Mouse (Mus musculus) E14TG2a.4 (cell line): ENCODE results near the gene Olfr1254.

ENCODE experiments used
- CTCF ChIP-seq: conservative IDR thresholded peaks from 2 replicates; pipeline ENCODE4 v1.5.1; 2014; ENCODE audit warnings: low read length
- POU5F1 ChIP-seq: IDR thresholded peaks from 2 replicates; pipeline ENCODE4 v1.6.1; 2014; ENCODE audit warnings: low read length, borderline replicate concordance

DNA sequence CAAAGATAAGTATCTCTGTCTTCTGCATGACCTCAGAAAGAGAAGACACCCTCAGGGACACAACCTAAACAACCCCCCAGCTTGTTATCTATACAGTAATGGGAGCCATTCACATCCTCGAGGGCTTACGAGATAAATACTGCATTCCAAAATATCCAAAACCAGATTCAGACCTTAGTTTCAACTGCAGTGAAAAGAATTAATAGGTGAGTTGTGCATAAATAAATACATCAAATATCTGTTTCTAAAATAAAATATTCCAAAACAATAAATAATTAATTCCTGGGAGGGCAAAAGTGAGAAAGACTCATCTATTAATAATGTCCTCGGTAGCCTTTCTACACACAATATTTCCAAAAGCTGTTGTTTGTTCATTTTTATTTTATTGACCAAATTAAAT is 18.3 kb upstream of the Olfr1254 start, which contains the start of gene Olfr1255:
- TF ChIP-seq CTCF (no peak), POU5F1 (no peak)
